Mouse (Mus musculus): Measurements from ENCODE around the gene Swap70. TPM values are rescaled to one million over a fixed set of nuclear protein-coding genes. Genes with fewer than 3 reads are reported as not detected.
A peak's percentile ranks its signal among the peaks of the same experiment; 100 is the strongest.

Gene Swap70
- polyA plus RNA-seq, 1 experiment from 2014 or later: 22.8 TPM

DNA sequence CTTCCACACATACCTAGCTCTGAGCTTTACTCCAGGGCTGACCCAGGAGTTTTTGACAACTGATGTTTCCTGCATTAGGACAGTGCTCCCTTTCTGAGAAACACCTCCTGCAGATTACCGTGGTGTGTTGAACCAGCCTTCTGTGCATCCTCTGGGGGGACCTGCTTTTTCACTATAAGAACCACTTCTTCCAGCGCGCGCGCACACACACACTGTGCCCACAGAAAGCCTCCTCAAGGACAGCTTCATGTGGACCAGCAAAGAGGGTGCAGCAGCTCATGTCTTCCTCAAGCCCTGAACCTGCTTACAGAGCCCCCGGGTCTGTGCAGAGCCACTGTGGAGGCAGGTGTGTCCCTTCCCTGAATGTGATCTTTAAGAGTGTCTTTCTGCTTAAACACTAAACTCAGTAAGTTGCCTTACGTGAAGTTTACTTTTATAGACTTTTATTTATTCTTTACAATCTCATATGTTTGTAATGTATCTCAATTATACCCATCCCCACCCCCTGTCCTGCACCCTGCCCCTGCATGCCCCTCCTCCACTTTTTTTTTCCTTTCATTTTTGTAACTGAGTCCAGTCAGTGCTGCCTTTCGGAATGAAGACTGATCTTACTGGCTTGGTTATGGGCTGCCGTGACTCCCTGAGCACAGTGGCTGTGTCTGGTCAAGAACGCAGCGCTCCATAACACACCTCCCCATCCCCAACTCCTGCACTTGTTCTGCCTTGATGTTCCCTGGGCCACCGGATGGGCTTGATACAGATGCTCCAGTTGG, 63.8 kb downstream of the Swap70 start:
- Histone ChIP-seq H3K27me3 (ENCODE audit: insufficient read depth, poor library complexity, severe bottlenecking) (0 out of 2 replicates have a peak, but pooled peaks cover 5% of the 10 kb centered on the region), H3K4me3 (no peak overlapping the region), H3K36me3 (peaks cover 24% of the 10 kb centered on the region), H3K27ac (no peak overlapping the region), H3K4me1 (peaks cover 53% of the 10 kb centered on the region), H3K9me3 (no peaks in the 10 kb centered on the region)
- DNase-seq (ENCODE audit: low spot score): no peak
- 87% methylated on average over 12 of the region's 12 CpGs for WGBS

DNA sequence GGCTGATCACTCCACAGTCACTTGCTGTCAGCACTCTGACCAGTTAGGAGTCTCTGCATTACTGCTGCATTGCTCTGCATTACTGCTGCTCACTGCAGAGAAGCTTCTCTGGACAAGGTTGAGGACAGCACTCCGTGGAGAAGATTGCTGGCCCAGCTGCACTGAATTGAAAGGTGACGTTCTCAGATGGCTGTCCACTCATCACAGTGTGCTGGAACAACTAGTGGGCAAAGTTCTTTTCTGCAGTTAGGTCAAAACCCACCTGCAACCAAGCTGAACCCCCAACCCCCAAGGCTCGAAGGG, 64.3 kb downstream of the Swap70 start:
- WGBS: 74% methylated on average over 3 of the region's 3 CpGs
- Histone ChIP-seq H3K36me3 (peaks cover 21% of the 10 kb centered on the region), H3K27ac (no peak overlapping the region), H3K4me1 (peaks cover 59% of the 10 kb centered on the region), H3K9me3 (no peaks in the 10 kb centered on the region), H3K27me3 (ENCODE audit: insufficient read depth, poor library complexity, severe bottlenecking) (0 out of 2 replicates have a peak, but pooled peaks cover 5% of the 10 kb centered on the region), H3K4me3 (no peak overlapping the region)
- DNase-seq (ENCODE audit: low spot score): no peak

DNA sequence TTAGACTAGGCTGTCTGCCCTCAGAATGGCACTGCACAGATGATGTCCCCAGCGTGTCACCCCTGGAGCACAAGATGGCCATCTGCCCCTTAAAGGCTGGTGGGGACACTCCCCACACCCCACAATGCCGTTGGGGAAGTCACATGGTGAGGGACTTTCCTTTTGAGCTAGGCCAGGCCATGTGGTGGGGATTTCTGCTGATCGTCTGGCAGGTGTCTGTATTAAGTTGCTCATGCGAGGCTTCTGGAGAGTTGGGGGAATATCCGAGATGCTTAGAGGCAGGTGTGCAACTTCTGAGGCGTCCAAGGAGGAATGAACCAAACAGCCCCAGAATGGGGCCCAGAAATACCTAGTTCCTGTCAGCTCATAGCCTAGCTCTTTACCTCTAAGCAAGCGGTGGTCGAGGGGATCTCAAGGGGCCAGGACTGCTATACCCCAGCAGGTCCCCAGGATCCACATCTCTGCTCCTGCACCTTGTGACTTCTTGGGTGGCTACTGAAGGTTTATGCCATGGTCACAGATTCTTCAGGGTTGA, 64.8 kb downstream of the Swap70 start:
- no peak for DNase-seq (ENCODE audit: low spot score)
- H3K27me3 ChIP-seq (ENCODE audit: insufficient read depth, poor library complexity, severe bottlenecking): 0 out of 2 replicates have a peak, but pooled peaks cover 3% of the 10 kb centered on the region
- 73% methylated on average over 8 of the region's 8 CpGs for WGBS
- peaks cover 60% of the 10 kb centered on the region for H3K4me1 ChIP-seq
- H3K4me3 ChIP-seq: no peak overlapping the region
- no peaks in the 10 kb centered on the region for H3K9me3 ChIP-seq
- peaks cover 16% of the 10 kb centered on the region for H3K36me3 ChIP-seq
- H3K27ac ChIP-seq: no peak overlapping the region

DNA sequence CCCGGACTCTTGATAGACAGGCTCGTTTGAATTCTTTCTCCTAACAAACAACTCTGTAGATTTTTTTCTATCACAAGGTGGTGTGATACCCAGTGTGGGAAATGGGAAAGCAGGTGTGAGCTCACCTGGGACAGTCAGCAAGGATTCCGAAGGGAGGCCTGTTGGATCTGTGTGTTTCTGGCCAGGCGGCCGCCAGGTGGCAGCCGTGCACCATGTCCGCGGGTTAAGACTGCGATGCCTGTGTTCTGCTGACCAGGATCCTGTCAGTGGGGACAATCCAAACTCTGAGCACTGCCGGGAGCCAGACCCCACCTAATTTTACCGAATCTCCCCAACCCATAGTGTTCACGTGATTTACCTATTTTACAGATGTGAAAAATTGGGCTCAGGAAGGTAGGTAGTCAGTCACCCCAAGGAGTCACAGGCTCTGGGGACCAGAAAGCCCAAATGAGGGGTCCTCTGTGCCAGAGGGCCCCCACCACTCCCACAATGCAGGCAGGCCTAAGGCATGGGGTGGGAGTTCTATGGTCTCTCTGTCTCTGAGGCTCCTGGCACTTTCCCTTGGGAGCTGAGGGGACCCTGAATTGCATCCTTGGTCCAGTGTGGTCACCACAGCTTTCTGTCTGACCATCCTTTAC, 65.4 kb downstream of the Swap70 start:
- H3K4me3 ChIP-seq: peak overlapping the region; percentile 19; the same call in 1 of the 2 replicates
- WGBS: 7% methylated on average over 12 of the region's 12 CpGs
- H3K9me3 ChIP-seq: no peaks in the 10 kb centered on the region
- H3K36me3 ChIP-seq: peaks cover 9% of the 10 kb centered on the region
- peaks cover 60% of the 10 kb centered on the region for H3K4me1 ChIP-seq
- peak; percentile 88 for DNase-seq (ENCODE audit: low spot score)
- peak overlapping the region; percentile 86 for H3K27ac ChIP-seq
- H3K27me3 ChIP-seq (ENCODE audit: insufficient read depth, poor library complexity, severe bottlenecking): no peaks in the 10 kb centered on the region

DNA sequence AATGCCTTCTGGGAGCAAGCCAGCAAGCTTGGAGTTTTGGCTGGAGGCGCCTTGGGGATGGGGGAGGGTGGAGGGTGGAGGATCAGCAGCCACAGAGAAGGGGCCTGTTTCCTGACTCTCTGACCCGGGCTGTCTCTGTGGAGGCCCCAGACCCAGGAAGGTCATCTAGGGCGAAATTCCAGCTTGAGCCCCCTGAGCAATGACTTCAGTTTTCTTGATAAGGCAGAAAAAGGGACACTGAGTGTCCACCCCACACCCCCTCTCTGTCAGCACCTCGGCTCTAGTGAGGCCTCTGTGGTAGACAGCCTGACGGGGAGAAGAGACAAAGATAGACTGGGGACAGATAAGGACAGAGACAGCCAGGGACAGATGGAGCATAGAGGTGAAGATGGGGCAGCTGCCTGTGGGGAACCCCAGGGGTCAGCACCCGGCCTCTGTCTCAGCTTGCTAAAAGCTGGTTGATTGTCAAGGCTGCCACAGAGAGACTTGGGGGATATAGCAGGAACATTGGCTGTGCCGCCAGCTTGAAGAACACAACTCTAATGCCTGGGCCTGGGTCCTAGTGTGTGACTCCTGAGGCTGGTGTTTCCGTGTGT, 66.1 kb downstream of the Swap70 start:
- Histone ChIP-seq H3K4me1 (peaks cover 60% of the 10 kb centered on the region), H3K36me3 (peaks cover 3% of the 10 kb centered on the region), H3K27me3 (ENCODE audit: insufficient read depth, poor library complexity, severe bottlenecking) (no peaks in the 10 kb centered on the region), H3K9me3 (no peaks in the 10 kb centered on the region), H3K27ac (peak overlapping the region; percentile 86), H3K4me3 (peak overlapping the region; percentile 19; the same call in 1 of the 2 replicates)
- peak; percentile 88 for DNase-seq (ENCODE audit: low spot score)
- 12% methylated on average over 8 of the region's 8 CpGs for WGBS

DNA sequence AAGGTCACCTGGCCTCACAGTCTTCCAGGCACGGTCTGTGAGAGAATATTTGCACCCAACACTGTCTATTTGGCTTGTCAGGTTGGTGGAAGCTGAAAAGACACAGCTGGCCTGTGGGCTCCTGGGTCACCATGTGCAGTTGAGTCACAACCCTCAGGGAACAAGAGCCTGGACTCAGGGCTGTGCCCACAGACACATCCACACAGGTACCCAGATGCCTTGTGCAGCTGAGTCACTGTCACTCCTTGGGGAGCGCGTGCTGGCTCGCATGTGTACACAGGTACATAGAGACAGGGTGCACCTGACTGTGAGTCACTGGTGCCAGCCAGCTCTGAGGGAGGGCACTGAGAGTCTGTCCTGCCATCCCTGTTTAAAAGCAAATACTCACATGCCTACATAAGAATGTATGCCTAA, 66.7 kb downstream of the Swap70 start:
- no peaks in the 10 kb centered on the region for H3K9me3 ChIP-seq
- no peaks in the 10 kb centered on the region; the same call in 1 of the 2 replicates for H3K36me3 ChIP-seq
- peak overlapping the region; percentile 86 for H3K27ac ChIP-seq
- H3K27me3 ChIP-seq (ENCODE audit: insufficient read depth, poor library complexity, severe bottlenecking): no peaks in the 10 kb centered on the region
- peaks cover 60% of the 10 kb centered on the region for H3K4me1 ChIP-seq
- WGBS: 77% methylated on average over 4 of the region's 4 CpGs
- H3K4me3 ChIP-seq: no peak overlapping the region
- no peak for DNase-seq (ENCODE audit: low spot score)

DNA sequence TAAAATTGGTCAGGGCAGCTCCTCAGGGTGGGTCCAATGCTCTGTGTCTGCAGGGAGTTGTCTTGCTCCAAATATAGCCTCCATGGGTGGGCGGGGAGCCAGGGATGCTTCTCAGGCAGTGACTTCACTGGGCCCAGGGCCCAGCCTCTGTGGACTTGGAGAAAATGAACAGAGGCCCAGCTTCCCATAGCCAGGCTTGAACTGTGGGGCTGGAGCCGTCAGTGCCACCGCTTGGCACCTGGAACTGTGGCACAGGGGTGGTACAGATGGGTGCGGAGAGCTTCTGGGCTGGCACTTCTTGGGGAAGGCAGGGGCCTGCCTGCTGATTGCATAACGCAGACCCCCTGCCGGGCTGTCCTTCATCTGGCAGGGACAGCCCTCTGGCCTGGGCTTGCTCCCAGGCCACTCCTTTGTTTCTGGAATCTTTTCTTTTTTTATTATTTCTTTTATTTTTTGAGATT, 67.2 kb downstream of the Swap70 start:
- 48% methylated on average over 6 of the region's 6 CpGs for WGBS
- no peaks in the 10 kb centered on the region for H3K9me3 ChIP-seq
- no peak for DNase-seq (ENCODE audit: low spot score)
- no peaks in the 10 kb centered on the region; the same call in 1 of the 2 replicates for H3K36me3 ChIP-seq
- H3K4me3 ChIP-seq: no peak overlapping the region
- H3K4me1 ChIP-seq: peaks cover 60% of the 10 kb centered on the region
- peak overlapping the region; percentile 86 for H3K27ac ChIP-seq
- no peaks in the 10 kb centered on the region for H3K27me3 ChIP-seq (ENCODE audit: insufficient read depth, poor library complexity, severe bottlenecking)

DNA sequence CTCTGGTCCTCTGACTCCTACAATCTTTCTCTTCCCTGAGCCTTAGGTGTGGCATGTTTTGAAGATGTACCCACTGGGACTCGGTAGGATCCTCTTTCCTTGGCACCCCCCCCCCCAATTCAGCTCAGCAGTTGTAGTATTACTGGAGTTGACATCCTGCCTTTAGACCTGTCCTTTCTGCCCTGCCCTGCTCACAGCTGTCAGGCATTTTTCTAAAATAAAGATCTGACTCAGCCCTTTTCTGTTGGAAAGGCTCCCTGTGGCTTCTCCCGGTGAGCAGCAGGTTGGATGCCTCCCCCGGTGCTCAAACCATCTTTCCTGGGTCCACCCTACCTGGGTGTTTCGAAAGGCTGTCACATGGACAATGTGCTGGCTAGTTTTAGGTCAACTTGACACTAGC, 68.1 kb downstream of the Swap70 start:
- peaks cover 56% of the 10 kb centered on the region for H3K4me1 ChIP-seq
- DNase-seq (ENCODE audit: low spot score): no peak
- no peaks in the 10 kb centered on the region for H3K9me3 ChIP-seq
- no peaks in the 10 kb centered on the region for H3K27me3 ChIP-seq (ENCODE audit: insufficient read depth, poor library complexity, severe bottlenecking)
- no peak overlapping the region for H3K4me3 ChIP-seq
- 70% methylated on average over 4 of the region's 4 CpGs for WGBS
- H3K36me3 ChIP-seq: no peaks in the 10 kb centered on the region; the same call in 1 of the 2 replicates
- H3K27ac ChIP-seq: peak overlapping the region; percentile 86; the same call in 1 of the 2 replicates

DNA sequence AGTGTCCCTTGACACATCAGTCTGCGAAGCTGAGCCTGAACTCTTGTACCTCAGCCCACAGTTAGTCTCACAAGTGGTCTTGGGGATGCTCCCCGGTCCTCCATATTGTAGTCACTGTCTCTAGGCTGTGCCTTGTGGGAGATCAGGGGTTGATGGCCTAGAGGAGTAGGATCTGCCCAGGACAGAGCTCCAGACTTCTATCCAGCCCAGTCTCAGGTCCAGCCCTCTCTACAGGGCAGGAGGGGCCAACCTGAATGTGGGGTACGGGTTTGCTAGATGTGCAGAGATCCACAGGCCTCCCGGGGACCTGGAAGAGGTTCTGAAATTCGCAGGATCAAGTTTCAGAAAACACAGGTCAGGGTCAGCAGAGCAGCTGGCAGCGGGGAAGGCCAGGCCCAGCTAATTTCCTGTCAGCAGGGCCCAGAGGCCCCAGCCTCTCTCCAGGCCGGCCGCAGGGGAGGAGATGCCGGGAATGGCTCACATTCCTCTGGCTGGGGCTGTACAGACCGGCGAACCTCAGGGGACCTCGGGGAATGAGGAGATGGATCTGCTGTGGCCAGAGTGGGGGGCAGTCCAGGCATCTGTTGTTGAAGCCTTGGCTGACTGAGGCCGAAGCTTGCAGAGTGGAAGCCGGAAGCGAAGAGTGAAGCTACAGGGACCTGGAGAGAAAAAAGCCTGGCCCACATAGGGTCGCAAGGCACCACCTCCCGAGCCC, 75.5 kb downstream of the Swap70 start:
- H3K9me3 ChIP-seq: no peaks in the 10 kb centered on the region
- H3K4me3 ChIP-seq: peak overlapping the region; percentile 29; the same call in 1 of the 2 replicates
- H3K4me1 ChIP-seq: peaks cover 28% of the 10 kb centered on the region
- H3K36me3 ChIP-seq: no peaks in the 10 kb centered on the region
- 14% methylated on average over 17 of the region's 17 CpGs for WGBS
- no peaks in the 10 kb centered on the region for H3K27me3 ChIP-seq (ENCODE audit: insufficient read depth, poor library complexity, severe bottlenecking)
- peak; percentile 91 for DNase-seq (ENCODE audit: low spot score)
- peak overlapping the region; percentile 93 for H3K27ac ChIP-seq

DNA sequence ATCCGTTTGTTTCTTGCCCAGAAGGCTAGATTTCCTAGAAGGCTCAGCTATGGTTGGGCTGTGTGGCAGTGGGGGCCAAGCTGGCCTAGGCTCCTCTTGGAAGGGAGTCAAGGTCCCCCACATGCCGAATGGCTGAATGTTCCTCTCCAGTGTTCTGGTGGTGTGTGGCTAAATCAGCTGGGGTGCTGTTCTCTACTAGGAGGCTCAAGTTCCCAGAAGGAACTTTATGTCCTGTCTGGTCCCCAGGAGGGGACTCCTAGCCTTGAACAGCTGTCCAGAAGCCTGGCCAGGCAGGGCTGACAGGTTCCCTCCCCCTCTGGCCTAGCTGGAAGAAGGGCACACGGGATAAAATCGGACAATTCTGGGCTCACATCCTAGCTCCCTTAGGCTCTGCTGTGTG, 76.1 kb downstream of the Swap70 start:
- Histone ChIP-seq H3K4me3 (no peak overlapping the region), H3K4me1 (peaks cover 28% of the 10 kb centered on the region)
- 55% methylated on average over 4 of the region's 4 CpGs for WGBS

DNA sequence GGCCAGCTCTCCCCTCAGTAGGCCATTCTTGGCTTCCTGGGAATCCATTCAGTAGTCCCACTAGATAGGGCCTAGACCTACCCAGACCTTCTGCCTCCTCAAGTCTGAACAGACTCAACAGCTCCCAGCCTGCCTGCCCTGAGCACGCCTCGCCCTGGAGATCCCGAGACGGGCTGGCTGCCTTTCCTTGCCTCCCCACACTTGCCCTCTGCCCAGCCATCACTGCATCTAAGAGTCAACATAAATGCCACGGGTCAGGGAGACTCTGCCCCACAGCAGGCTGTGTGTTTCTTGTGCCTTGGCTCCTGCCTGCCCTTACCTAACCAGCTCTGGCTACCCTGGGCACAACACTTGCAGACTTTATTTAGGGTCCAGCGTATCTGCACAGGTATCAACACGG, 76.6 kb downstream of the Swap70 start:
- peaks cover 32% of the 10 kb centered on the region for H3K4me1 ChIP-seq
- no peaks in the 10 kb centered on the region for H3K36me3 ChIP-seq
- no peaks in the 10 kb centered on the region for H3K9me3 ChIP-seq
- H3K27me3 ChIP-seq (ENCODE audit: insufficient read depth, poor library complexity, severe bottlenecking): no peaks in the 10 kb centered on the region
- no peak for DNase-seq (ENCODE audit: low spot score)
- peak overlapping the region; percentile 93 for H3K27ac ChIP-seq
- no peak overlapping the region for H3K4me3 ChIP-seq
- WGBS: 78% methylated on average over 7 of the region's 7 CpGs

More for the DNA sequence above, 76.1 kb downstream of the Swap70 start:
- H3K27me3 ChIP-seq (ENCODE audit: insufficient read depth, poor library complexity, severe bottlenecking): no peaks in the 10 kb centered on the region
- H3K9me3 ChIP-seq: no peaks in the 10 kb centered on the region
- no peaks in the 10 kb centered on the region for H3K36me3 ChIP-seq
- DNase-seq (ENCODE audit: low spot score): no peak
- H3K27ac ChIP-seq: peak overlapping the region; percentile 93

DNA sequence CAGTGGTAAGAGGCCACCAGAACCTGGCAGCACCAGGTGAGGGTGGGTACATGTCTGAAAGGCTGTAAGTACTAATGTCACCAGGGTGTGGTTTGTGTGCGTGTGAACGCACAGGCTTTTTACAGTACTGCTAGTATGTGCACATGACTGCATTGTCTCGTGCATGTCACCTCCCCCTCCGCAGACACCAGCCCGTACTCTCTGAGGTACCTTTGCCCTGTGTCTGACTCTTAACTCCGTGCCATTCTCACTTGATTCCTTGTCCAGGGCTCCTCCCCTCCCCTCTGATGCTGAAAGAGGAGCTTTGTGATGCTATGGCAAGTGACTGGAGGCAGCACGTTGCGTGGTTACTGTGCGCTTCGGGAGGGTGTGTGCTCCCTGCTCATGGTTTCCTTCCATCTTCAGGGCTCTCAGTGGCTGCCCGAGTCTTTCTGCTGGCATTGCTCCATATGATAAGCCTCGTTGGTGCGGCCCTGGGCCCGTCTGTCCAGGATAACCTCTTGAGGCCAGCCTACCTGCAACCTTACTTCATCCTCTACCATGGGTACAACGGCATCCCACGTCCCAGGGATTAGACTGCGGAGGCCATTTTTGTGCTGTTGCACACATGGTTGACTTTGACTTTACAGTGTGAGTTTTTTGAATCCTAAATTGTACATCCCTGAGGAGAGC, 77.4 kb downstream of the Swap70 start:
- DNase-seq (ENCODE audit: low spot score): no peak
- H3K9me3 ChIP-seq: no peaks in the 10 kb centered on the region
- H3K27ac ChIP-seq: peak overlapping the region; percentile 93
- no peaks in the 10 kb centered on the region for H3K27me3 ChIP-seq (ENCODE audit: insufficient read depth, poor library complexity, severe bottlenecking)
- WGBS: 87% methylated on average over 17 of the region's 17 CpGs
- H3K4me3 ChIP-seq: no peak overlapping the region
- peaks cover 34% of the 10 kb centered on the region for H3K4me1 ChIP-seq
- H3K36me3 ChIP-seq: no peaks in the 10 kb centered on the region

All from heart, embryonic 10.5 days (tissue).